Mouse (Mus musculus) kidney, adult 2 months (tissue): ENCODE data around the gene Gm10153. TPM values are rescaled to one million over a fixed set of nuclear protein-coding genes. Genes with fewer than 3 reads are reported as not detected.

Source experiments
- DNase-seq: peaks from one replicate; pipeline ENCODE4 v3.0.0; 2021
- H3K27ac ChIP-seq: fragments of 200-500 bp; 2 replicates; pipeline ENCODE4 v1.5.1; 2012; ENCODE audit warnings: low read depth, low read length, control low read depth, inconsistent platforms; ENCODE audit not compliant: insufficient read depth
- H3K27me3 ChIP-seq: fragments of 200-500 bp; replicated peaks from 2 replicates; pipeline ENCODE4 v1.6.1; 2012; ENCODE audit warnings: mild to moderate bottlenecking, moderate library complexity, low read length, inconsistent platforms; ENCODE audit not compliant: control insufficient read depth, insufficient read depth
- H3K36me3 ChIP-seq: fragments of 200-500 bp; 2 replicates; pipeline ENCODE4 v1.6.1; 2012; ENCODE audit warnings: mild to moderate bottlenecking, moderate library complexity, low read length, inconsistent platforms; ENCODE audit not compliant: control insufficient read depth, insufficient read depth
- H3K4me1 ChIP-seq: fragments of 200-500 bp; 2 replicates; pipeline ENCODE4 v1.6.1; 2011; ENCODE audit warnings: low read length; ENCODE audit not compliant: control insufficient read depth, insufficient read depth
- H3K4me3 ChIP-seq: fragments of 200-500 bp; 2 replicates; pipeline ENCODE4 v1.5.1; 2011; ENCODE audit warnings: mild to moderate bottlenecking, low read depth, low read length, control low read depth; ENCODE audit not compliant: insufficient read depth
- CTCF ChIP-seq: fragments of 200-500 bp; conservative IDR thresholded peaks from 2 replicates; pipeline ENCODE4 v1.5.1; 2011; ENCODE audit warnings: low read depth, mild to moderate bottlenecking, control low read depth, low read length, moderate library complexity, mixed read lengths; ENCODE audit not compliant: insufficient read depth, insufficient read length
- POLR2A ChIP-seq: fragments of 200-500 bp; IDR thresholded peaks from one replicate; pipeline ENCODE4 v1.6.1; 2011; ENCODE audit warnings: low read depth, low read length, control low read depth
- WGBS: fragments of 180-500 bp; shearing (Covaris S2); methylation state at CpG from one replicate; pipeline ENCODE4 v1.1.7; 2018; 5-methylcytosine and 5-hydroxymethylcytosine counted together
- polyA plus RNA-seq: library from polyadenylated mRNA; depleted of rRNA; stranded (reverse); fragments of >200 nt; gene quantifications from 2 replicates; pipeline ENCODE4 v1.2.3, GENCODE M21; 2012; rRNA removed

Gene Gm10153
- polyA plus RNA-seq, 1 experiment: not detected

GRCm38 (mm10) chr7:142140696-142141095, 49.5 kb downstream of the Gm10153 start:
- no peaks in the 10 kb centered on the region for H3K36me3 ChIP-seq
- WGBS: 3% methylated on average over 1 of the region's 1 CpGs

More at GRCm38 (mm10) chr7:142140696-142141095, 49.5 kb downstream of the Gm10153 start:
- Histone ChIP-seq H3K27me3 (no peaks in the 10 kb centered on the region), H3K4me1 (no peaks in the 10 kb centered on the region), H3K4me3 (no peak overlapping the region), H3K27ac (no peak overlapping the region)
- no peak for DNase-seq
- TF ChIP-seq POLR2A (no peak), CTCF (no peak)

Other genes with a start within 250 kb of the Gm10153 start
- gene Brsk2, start 240.6 kb downstream of the Gm10153 start, polyA plus RNA-seq: 0.31 and 0.52 TPM in 2 replicates
- 44.0 and 45.3 TPM in 2 replicates for gene Mob2, start 129.3 kb downstream of the Gm10153 start, polyA plus RNA-seq
- 3.6 and 3.7 TPM in 2 replicates for gene Dusp8, start 94.5 kb downstream of the Gm10153 start, polyA plus RNA-seq
- not detected in 2 replicates for gene Gm45618, start 69.7 kb downstream of the Gm10153 start, polyA plus RNA-seq
- not detected in 2 replicates for gene Gm39115, start 54.4 kb downstream of the Gm10153 start, polyA plus RNA-seq
- not detected in 2 replicates for gene Gm45337, start 45.8 kb downstream of the Gm10153 start, polyA plus RNA-seq
- not detected in 2 replicates for gene Gm29735, start 33.3 kb downstream of the Gm10153 start, polyA plus RNA-seq
- gene Gm4553, start 24.6 kb downstream of the Gm10153 start, polyA plus RNA-seq: not detected in 2 replicates
- not detected in 2 replicates for gene Krtap5-2, start 14.4 kb downstream of the Gm10153 start, polyA plus RNA-seq
- not detected in 2 replicates for gene Krtap5-3, start 11.0 kb upstream of the Gm10153 start, polyA plus RNA-seq
- gene Gm7579, start 21.5 kb upstream of the Gm10153 start, polyA plus RNA-seq: not detected in 2 replicates
- not detected in 2 replicates for gene Krtap5-5, start 39.6 kb upstream of the Gm10153 start, polyA plus RNA-seq
- gene Gm40460, start 50.7 kb upstream of the Gm10153 start, polyA plus RNA-seq: not detected in 2 replicates
- not detected in 2 replicates for gene Gm2431, start 68.0 kb upstream of the Gm10153 start, polyA plus RNA-seq
- not detected in 2 replicates for gene Gm4559, start 84.0 kb upstream of the Gm10153 start, polyA plus RNA-seq
- not detected in 2 replicates for gene Krtap5-1, start 106.7 kb upstream of the Gm10153 start, polyA plus RNA-seq
- gene Krtap5-4, start 113.2 kb upstream of the Gm10153 start, polyA plus RNA-seq: not detected in 2 replicates
- gene Ifitm10, start 183.4 kb upstream of the Gm10153 start, polyA plus RNA-seq: 3.1 and 4.1 TPM in 2 replicates
- gene Gm49369, start 192.3 kb upstream of the Gm10153 start, polyA plus RNA-seq: 0.36 TPM in 1 of 2 replicates, not detected in the other
- gene Ctsd, start 197.6 kb upstream of the Gm10153 start, polyA plus RNA-seq: 830 and 897 TPM in 2 replicates
- 1.8 and 3.3 TPM in 2 replicates for gene Syt8, start 244.5 kb upstream of the Gm10153 start, polyA plus RNA-seq